In genomic region chr15:97748309-97748708, GRCm38 (mm10) we compare ENCODE assay signal across 15 mouse cellular contexts. TPM values are rescaled to one million over a fixed set of nuclear protein-coding genes. Genes with fewer than 3 reads are reported as not detected.
A peak's percentile ranks its signal among the peaks of the same experiment; 100 is the strongest.
DNase-seq lines count a peak whose midpoint lies in the region; ATAC-seq and TF ChIP-seq lines count a peak whose summit lies in the region.
"Had no signal": no experiment of that assay in that cellular context is flagged by ENCODE, and none has a peak within 500 bp of the region (broad histone marks: within the 10 kb centered on the region; RNA-seq: fewer than 3 reads in every experiment).

No protein-coding gene starts in this region.

- no peak overlapping the region for H3K9ac ChIP-seq in hindbrain, embryonic 13.5 days
- no peak overlapping the region for H3K9ac ChIP-seq in hindbrain, embryonic 12.5 days
- no peak overlapping the region for H3K9ac ChIP-seq in liver, embryonic 14.5 days (replicated peaks)
- H3K9ac ChIP-seq: limb, embryonic 12.5 days; neural tube, embryonic 13.5 days had no signal

- peak overlapping the region; percentile 14; the same call in 1 of the 2 replicates for H3K27ac ChIP-seq in hindbrain, embryonic 13.5 days
- H3K27ac ChIP-seq in hindbrain, embryonic 12.5 days: no peak overlapping the region; the same call in 1 of the 2 replicates
- no peak overlapping the region for H3K27ac ChIP-seq in liver, embryonic 14.5 days
- H3K27ac ChIP-seq: limb, embryonic 12.5 days; neural tube, embryonic 13.5 days had no signal

- no peak for ATAC-seq in hindbrain, embryonic 13.5 days (ENCODE audit: low FRiP score)
- no peak for ATAC-seq in hindbrain, embryonic 12.5 days (ENCODE audit: low FRiP score)
- ATAC-seq in liver, embryonic 14.5 days (ENCODE audit: insufficient read depth): peak; percentile 16; the same call in 1 of the 2 replicates
- ATAC-seq: activated CD4-positive, CD25-positive, alpha-beta regulatory T cell, adult 4 months; lung, postnatal 0 days; midbrain, embryonic 16.5 days had no signal

- H3K4me3 ChIP-seq in hindbrain, embryonic 13.5 days: no peak overlapping the region
- no peak overlapping the region for H3K4me3 ChIP-seq in hindbrain, embryonic 12.5 days
- no peak overlapping the region for H3K4me3 ChIP-seq in liver, embryonic 14.5 days (ENCODE audit: insufficient read depth in 1 of 2, low read depth in 2 of 2, low read length in 2 of 2)
- H3K4me3 ChIP-seq: limb, embryonic 12.5 days; neural tube, embryonic 13.5 days had no signal

- WGBS in hindbrain, embryonic 13.5 days: 19% methylated on average over 10 of the region's 10 CpGs
- 14% methylated on average over 10 of the region's 10 CpGs for WGBS in hindbrain, embryonic 12.5 days
- WGBS in liver, embryonic 14.5 days (ENCODE audit: insufficient replicate concordance): 31% methylated on average over 10 of the region's 10 CpGs

- H3K36me3 ChIP-seq in hindbrain, embryonic 13.5 days: no peaks in the 10 kb centered on the region
- no peaks in the 10 kb centered on the region for H3K36me3 ChIP-seq in hindbrain, embryonic 12.5 days
- no peaks in the 10 kb centered on the region for H3K36me3 ChIP-seq in liver, embryonic 14.5 days (replicated peaks; ENCODE audit: control insufficient read depth, insufficient read depth, low read depth)
- H3K36me3 ChIP-seq: limb, embryonic 12.5 days; neural tube, embryonic 13.5 days had no signal

- peaks cover 34% of the 10 kb centered on the region for H3K4me1 ChIP-seq in hindbrain, embryonic 13.5 days (replicated peaks)
- peaks cover 40% of the 10 kb centered on the region for H3K4me1 ChIP-seq in hindbrain, embryonic 12.5 days
- H3K4me1 ChIP-seq in liver, embryonic 14.5 days (replicated peaks; ENCODE audit: control insufficient read depth in 2 of 2, insufficient read depth in 2 of 2, low read length in 1 of 2): peaks cover 3 to 21% of the 10 kb centered on the region in 2 experiments; a peak in 3 of 4 replicates

- TF ChIP-seq CTCF in liver, embryonic 14.5 days (IDR thresholded peaks at IDR 0.05; ENCODE audit: low read depth): no peak

- no peak overlapping the region for H3K4me2 ChIP-seq in hindbrain, embryonic 13.5 days
- H3K4me2 ChIP-seq in hindbrain, embryonic 12.5 days (replicated peaks): no peak overlapping the region
- H3K4me2 ChIP-seq in liver, embryonic 14.5 days (ENCODE audit: low read depth): no peak overlapping the region
- H3K4me2 ChIP-seq: limb, embryonic 12.5 days; neural tube, embryonic 13.5 days had no signal

- peak; percentile 33 for DNase-seq in gastrocnemius, postnatal 25 days
- DNase-seq in gastrocnemius, postnatal 14 days: no peak
- DNase-seq in liver, embryonic 14.5 days (ENCODE audit: low read depth in 3 of 3, low spot score in 3 of 3): no peak
- DNase-seq in thymus, postnatal 36 days: peak; percentile 76 to 85
- DNase-seq in frontal cortex, postnatal 10 days (ENCODE audit: low spot score in 2 of 2): no peak
- DNase-seq in cerebellum, adult 11 months: no peak
- DNase-seq: kidney, adult 11 months; kidney, postnatal 36 days had no signal

- H3K27me3 ChIP-seq in hindbrain, embryonic 13.5 days: 0 out of 2 replicates have a peak, but pooled peaks cover 4% of the 10 kb centered on the region
- H3K27me3 ChIP-seq in hindbrain, embryonic 12.5 days: no peaks in the 10 kb centered on the region
- H3K27me3 ChIP-seq in liver, embryonic 14.5 days (ENCODE audit: control insufficient read depth, insufficient read depth, low read length): no peaks in the 10 kb centered on the region
- H3K27me3 ChIP-seq: limb, embryonic 12.5 days; neural tube, embryonic 13.5 days had no signal

- TF ChIP-seq EP300 in liver, embryonic 14.5 days (IDR thresholded peaks at IDR 0.05; ENCODE audit: low read depth): no peak

- intact Hi-C loops in gastrocnemius, postnatal 14 days (cut with DNase I; ENCODE audit: low total_unique reads): no loop called here

- H3K9me3 ChIP-seq in hindbrain, embryonic 13.5 days: no peaks in the 10 kb centered on the region
- no peaks in the 10 kb centered on the region for H3K9me3 ChIP-seq in hindbrain, embryonic 12.5 days (replicated peaks)
- H3K9me3 ChIP-seq in liver, embryonic 14.5 days (ENCODE audit: control insufficient read depth, low read length): no peaks in the 10 kb centered on the region
- H3K9me3 ChIP-seq: limb, embryonic 12.5 days; neural tube, embryonic 13.5 days had no signal

RNA-seq across cellular contexts. Expression of gene Endou, which starts 17.2 kb away (rescaled TPM):
- total RNA-seq in gastrocnemius, postnatal 25 days (2021): under 1 TPM; 0.36 to 0.91 TPM
- total RNA-seq in gastrocnemius, postnatal 14 days (2021): under 1 TPM; 0.49 to 0.60 TPM
- polyA plus RNA-seq in hindbrain, embryonic 13.5 days (2015; fragmentation: Nextera tagmentation; extraction: Ambion mirVana): 0.21 and 0.29 TPM in 2 replicates
- polyA plus RNA-seq in hindbrain, embryonic 12.5 days (2016; fragmentation: Nextera tagmentation; extraction: Ambion mirVana): 0.25 TPM in 2 replicates
- 0.01 and 0.02 TPM in 2 replicates for polyA plus RNA-seq in liver, embryonic 14.5 days (2012; rRNA removed)
- polyA plus RNA-seq in liver, embryonic 14.5 days (2014; fragmentation: Nextera tagmentation; extraction: Ambion mirVana): not detected in 2 replicates

RNA-seq across cellular contexts. Expression of gene Rapgef3, which starts 19.5 kb away (rescaled TPM):
- 1 to 10 TPM; 3.7 to 8.1 TPM for total RNA-seq in gastrocnemius, postnatal 25 days (2021)
- total RNA-seq in gastrocnemius, postnatal 14 days (2021): 1 to 10 TPM; 6.2 to 9.7 TPM
- 10.4 and 10.8 TPM in 2 replicates for polyA plus RNA-seq in hindbrain, embryonic 13.5 days (2015; fragmentation: Nextera tagmentation; extraction: Ambion mirVana)
- polyA plus RNA-seq in hindbrain, embryonic 12.5 days (2016; fragmentation: Nextera tagmentation; extraction: Ambion mirVana): 9.1 and 10.7 TPM in 2 replicates
- polyA plus RNA-seq in liver, embryonic 14.5 days (2012; rRNA removed): 2.2 and 2.3 TPM in 2 replicates
- polyA plus RNA-seq in liver, embryonic 14.5 days (2014; fragmentation: Nextera tagmentation; extraction: Ambion mirVana): 0.84 and 0.95 TPM in 2 replicates
- polyA plus RNA-seq: activated CD4-positive, CD25-positive, alpha-beta regulatory T cell, adult 4 months had no signal

RNA-seq across cellular contexts. Expression of gene Slc48a1, which starts 30.0 kb away (rescaled TPM):
- 10 to 100 TPM; 44.7 to 47.2 TPM for total RNA-seq in gastrocnemius, postnatal 25 days (2021)
- 10 to 100 TPM; 39.9 to 40.3 TPM for total RNA-seq in gastrocnemius, postnatal 14 days (2021)
- polyA plus RNA-seq in hindbrain, embryonic 13.5 days (2015; fragmentation: Nextera tagmentation; extraction: Ambion mirVana): 59.8 and 62.9 TPM in 2 replicates
- polyA plus RNA-seq in hindbrain, embryonic 12.5 days (2016; fragmentation: Nextera tagmentation; extraction: Ambion mirVana): 41.6 and 43.3 TPM in 2 replicates
- 35.0 and 47.8 TPM in 2 replicates for polyA plus RNA-seq in liver, embryonic 14.5 days (2012; rRNA removed)
- polyA plus RNA-seq in liver, embryonic 14.5 days (2014; fragmentation: Nextera tagmentation; extraction: Ambion mirVana): 73.9 and 74.7 TPM in 2 replicates

RNA-seq across cellular contexts. Expression of gene Rpap3, which starts 42.7 kb away (rescaled TPM):
- total RNA-seq in gastrocnemius, postnatal 25 days (2021): 10 to 100 TPM in 1 of 2 experiments, 1 to 10 TPM in 1; 9.6 to 11.4 TPM
- 10 to 100 TPM in 1 of 2 experiments, 1 to 10 TPM in 1; 9.4 to 10.4 TPM for total RNA-seq in gastrocnemius, postnatal 14 days (2021)
- polyA plus RNA-seq in hindbrain, embryonic 13.5 days (2015; fragmentation: Nextera tagmentation; extraction: Ambion mirVana): 35.6 TPM in 2 replicates
- polyA plus RNA-seq in hindbrain, embryonic 12.5 days (2016; fragmentation: Nextera tagmentation; extraction: Ambion mirVana): 36.8 and 40.9 TPM in 2 replicates
- polyA plus RNA-seq in liver, embryonic 14.5 days (2012; rRNA removed): 3.4 and 6.8 TPM in 2 replicates
- polyA plus RNA-seq in liver, embryonic 14.5 days (2014; fragmentation: Nextera tagmentation; extraction: Ambion mirVana): 11.2 and 11.4 TPM in 2 replicates

Comparison
In these comparisons a context has a peak if more than half of its experiments do, and no peak if none do; other contexts are left out.
1. DNase-seq: peak in gastrocnemius, postnatal 25 days (single experiment) and thymus, postnatal 36 days (2 of 2); none in gastrocnemius, postnatal 14 days (single experiment), liver, embryonic 14.5 days (0 of 3), frontal cortex, postnatal 10 days (0 of 2) and cerebellum, adult 11 months (single experiment).